Mouse (Mus musculus) layer of hippocampus, adult 2 months (tissue): ENCODE measurements around the gene Gm4553. TPM values are rescaled to one million over a fixed set of nuclear protein-coding genes. Genes with fewer than 3 reads are reported as not detected.
"Not testable (repeated sequence)": the region's sequence is repeated elsewhere in the genome, so short reads cannot be mapped to it uniquely, and the experiment has no call there.

ENCODE experiments used
- DNase-seq, 2 experiments: peaks; one replicate each; pipeline ENCODE4 v3.0.0; 2022; ENCODE audit warnings: low spot score in 2 of 2
- H3K27ac ChIP-seq: fragments of 200-600 bp; 2 replicates; pipeline ENCODE4 v1.8.1; 2022
- H3K4me3 ChIP-seq: fragments of 200-600 bp; 2 replicates; pipeline ENCODE4 v1.8.1; 2022; ENCODE audit warnings: mild to moderate bottlenecking
- CTCF ChIP-seq: fragments of 200-600 bp; conservative IDR thresholded peaks from 2 replicates; pipeline ENCODE4 v1.8.1; 2022; ENCODE audit warnings: antibody characterized with exemption, mild to moderate bottlenecking, moderate library complexity
- long read RNA-seq, 2 experiments: library from polyadenylated mRNA; stranded (forward); transcript quantifications; one replicate each; pipeline ENCODE4 v2.0.0; 2021; ENCODE audit warnings: borderline mapping rate in 2 of 2
- total RNA-seq, 2 experiments: library from RNA; stranded (reverse); gene quantifications; 2 replicates each; pipeline ENCODE4 v1.2.3; 2021

Gm4553 gene
- total RNA-seq, result not detected
- long read RNA-seq, experiment 1, result 0 reads
- long read RNA-seq, experiment 2, result 0 reads

GRCm38 (mm10) chr7:142165639-142166038 lies at the start of gene Gm4553:
TSS of gene Gm4553 (minus strand) at chr7:142165739.
- not testable (repeated sequence) for H3K27ac ChIP-seq, DNase-seq, H3K4me3 ChIP-seq

DNA sequence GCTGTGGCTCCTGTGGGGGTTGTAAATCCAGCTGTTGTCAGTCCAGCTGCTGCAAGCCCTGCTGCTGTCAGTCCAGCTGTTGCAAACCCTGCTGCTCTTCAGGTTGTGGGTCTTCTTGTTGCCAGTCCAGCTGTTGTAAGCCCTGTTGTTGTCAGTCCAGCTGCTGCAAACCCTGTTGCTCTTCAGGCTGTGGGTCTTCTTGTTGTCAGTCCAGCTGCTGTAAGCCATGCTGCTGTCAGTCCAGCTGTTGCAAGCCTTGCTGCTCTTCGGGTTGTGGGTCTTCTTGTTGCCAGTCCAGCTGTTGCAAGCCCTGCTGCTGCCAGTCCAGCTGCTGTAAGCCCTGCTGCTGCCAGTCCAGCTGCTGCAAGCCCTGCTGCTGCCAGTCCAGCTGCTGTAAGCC lies 46.6 kb upstream of the Gm4553 start:
- H3K4me3 ChIP-seq, H3K27ac ChIP-seq, DNase-seq: not testable (repeated sequence)

DNA sequence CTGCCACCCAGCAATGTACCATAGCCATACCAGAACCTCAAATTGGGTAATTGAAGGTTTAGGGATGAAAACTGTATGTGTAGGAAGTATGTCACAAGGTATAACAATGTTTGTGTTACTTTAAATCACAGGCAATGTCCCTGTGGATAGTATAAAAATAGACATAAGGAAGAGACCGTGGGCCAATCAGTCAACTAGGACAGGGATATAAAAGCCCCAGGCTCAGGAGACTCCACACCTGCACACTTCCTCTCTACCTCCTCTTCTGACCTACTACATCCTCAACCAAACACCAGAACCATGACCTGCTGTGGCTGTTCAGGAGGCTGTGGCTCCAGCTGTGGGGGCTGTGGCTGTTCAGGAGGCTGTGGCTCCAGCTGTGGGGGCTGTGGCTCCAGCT lies 46.0 kb upstream of the Gm4553 start, which contains the start of gene Gm7579:
Gene Gm7579, plus strand, starts transcription at position 301 of the 400 bp plus-strand sequence.
- no peak for TF ChIP-seq CTCF
- Histone ChIP-seq H3K27ac (no peak within 1 kb of the TSS), H3K4me3 (no peak within 1 kb of the TSS)
- DNase-seq, result no peak

DNA sequence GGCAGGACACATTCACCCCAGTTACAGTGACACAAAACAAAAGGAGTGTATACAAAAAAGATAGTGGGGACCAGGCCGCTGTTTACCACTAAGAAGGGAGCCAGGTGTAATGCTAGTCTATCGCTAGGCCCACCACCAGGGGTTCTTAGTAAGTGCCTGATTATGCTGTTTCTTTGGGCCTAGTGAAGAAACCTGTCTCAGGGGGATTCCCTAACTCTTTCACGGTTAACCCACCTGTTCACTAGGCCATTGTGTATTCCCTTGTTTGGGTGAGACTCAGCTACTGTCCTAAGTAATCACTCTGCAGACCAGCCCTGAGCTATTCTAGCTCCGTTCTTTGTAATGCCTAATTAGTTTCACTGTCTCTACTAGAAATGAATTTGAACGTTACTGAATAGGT lies 41.4 kb upstream of the Gm4553 start:
- H3K27ac ChIP-seq, DNase-seq, H3K4me3 ChIP-seq: not testable (repeated sequence)

- H3K4me3 ChIP-seq, result no peak overlapping the region
- DNase-seq, result no peak
- no peak overlapping the region for H3K27ac ChIP-seq
- no peak for TF ChIP-seq CTCF
Measured at GRCm38 (mm10) chr7:142205488-142205887, 39.9 kb upstream of the Gm4553 start.

DNA sequence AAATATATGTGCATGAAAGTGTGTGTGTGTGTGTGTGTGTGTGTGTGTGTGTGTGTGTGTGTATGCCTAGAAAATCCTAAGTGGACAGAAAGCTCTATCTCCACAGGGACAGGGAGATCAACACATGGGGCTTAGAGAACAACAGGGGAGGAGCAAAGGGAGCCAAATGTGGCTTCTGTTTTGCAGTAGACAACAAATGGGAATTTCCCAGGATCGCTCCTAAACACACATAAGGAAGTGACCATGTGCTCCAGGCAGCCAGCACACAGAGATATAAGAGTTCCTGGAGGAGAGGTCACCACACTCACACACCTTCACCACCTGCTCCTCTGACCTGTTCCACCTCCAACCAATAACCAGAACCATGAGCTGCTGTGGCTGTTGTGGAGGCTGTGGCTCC lies 35.5 kb upstream of the Gm4553 start, which contains the start of gene Krtap5-3:
Gene Krtap5-3, plus strand, starts transcription at position 301 of the 400 bp plus-strand sequence.
- no peak for DNase-seq
- no peak within 1 kb of the TSS for H3K27ac ChIP-seq
- TF ChIP-seq CTCF, result no peak
- no peak within 1 kb of the TSS for H3K4me3 ChIP-seq

DNA sequence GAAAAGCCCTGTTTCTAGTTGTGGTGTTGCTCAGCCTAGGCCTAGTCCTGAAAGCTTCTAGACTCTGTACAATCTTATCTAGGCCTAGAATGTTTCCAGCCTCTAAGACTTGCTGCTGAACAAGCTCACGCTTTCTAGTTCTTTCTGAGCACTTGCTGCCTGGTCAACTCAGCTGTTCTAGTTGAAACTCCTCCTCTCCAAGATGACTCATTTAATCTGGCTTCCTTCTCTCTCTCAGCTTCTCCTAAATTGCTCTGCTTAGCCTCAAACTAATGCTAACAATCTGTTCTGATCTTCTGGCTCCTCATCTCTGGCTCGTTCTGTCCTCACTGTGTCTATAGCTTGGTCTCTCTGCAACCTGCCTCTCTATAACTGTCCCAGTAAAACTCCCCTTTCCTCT lies 33.2 kb upstream of the Gm4553 start:
- no peak for TF ChIP-seq CTCF
- DNase-seq, result peak in 1 of 2 experiments; percentile 13
- Histone ChIP-seq H3K4me3 (no peak overlapping the region), H3K27ac (no peak overlapping the region)

- no peak within 1 kb of the TSS for H3K27ac ChIP-seq
- TF ChIP-seq CTCF, result no peak
- DNase-seq, result no peak
- H3K4me3 ChIP-seq, result no peak within 1 kb of the TSS
Measured at GRCm38 (mm10) chr7:142190289-142190688, 24.8 kb upstream of the Gm4553 start, which contains the start of gene Gm10153. TSS of gene Gm10153 (minus strand) at chr7:142190389.

DNA sequence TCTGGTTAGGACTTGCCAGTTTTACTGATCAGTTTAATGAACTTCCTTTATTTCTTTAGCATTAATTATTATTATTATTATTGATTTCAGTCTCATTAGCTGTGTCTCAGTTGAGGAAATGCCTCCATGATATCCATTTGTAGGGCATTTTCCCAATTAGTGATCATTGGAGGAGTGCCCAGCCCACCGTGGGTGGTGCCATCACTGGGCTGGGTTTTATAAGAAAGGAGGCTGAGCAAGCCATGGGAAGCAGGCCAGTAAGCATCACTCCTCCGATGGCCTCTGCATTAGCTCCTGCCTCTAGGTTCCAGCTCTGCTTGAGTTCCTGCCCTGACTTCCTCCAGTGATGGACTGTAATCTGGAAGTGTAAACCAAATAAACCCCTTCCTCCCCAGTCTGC lies 22.6 kb upstream of the Gm4553 start:
- TF ChIP-seq CTCF, result no peak
- DNase-seq, result no peak
- Histone ChIP-seq H3K27ac (no peak overlapping the region), H3K4me3 (no peak overlapping the region)

- Histone ChIP-seq H3K4me3 (no peak overlapping the region), H3K27ac (no peak overlapping the region)
- TF ChIP-seq CTCF, result no peak
- no peak for DNase-seq
Measured at GRCm38 (mm10) chr7:142181021-142181420, 15.5 kb upstream of the Gm4553 start.

DNA sequence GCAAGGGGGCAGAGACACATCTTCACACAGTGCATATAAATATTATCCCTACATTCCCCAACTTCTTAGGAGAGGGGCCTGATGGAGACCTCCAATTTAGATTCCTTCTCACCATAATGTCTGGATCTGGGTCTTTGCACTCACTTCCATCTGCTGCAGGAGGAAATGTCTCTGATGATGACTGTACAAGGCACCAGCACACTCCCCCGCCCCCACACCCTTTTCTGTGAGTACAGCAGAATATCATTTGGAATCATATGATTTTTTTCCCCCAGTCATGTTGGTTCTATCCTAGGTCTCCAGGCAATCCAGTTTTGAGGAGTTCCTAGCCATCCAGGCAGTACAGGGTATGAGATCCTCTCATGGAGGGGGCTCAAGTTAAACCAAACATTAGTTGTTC lies 13.1 kb upstream of the Gm4553 start:
- TF ChIP-seq CTCF, result no peak

DNA sequence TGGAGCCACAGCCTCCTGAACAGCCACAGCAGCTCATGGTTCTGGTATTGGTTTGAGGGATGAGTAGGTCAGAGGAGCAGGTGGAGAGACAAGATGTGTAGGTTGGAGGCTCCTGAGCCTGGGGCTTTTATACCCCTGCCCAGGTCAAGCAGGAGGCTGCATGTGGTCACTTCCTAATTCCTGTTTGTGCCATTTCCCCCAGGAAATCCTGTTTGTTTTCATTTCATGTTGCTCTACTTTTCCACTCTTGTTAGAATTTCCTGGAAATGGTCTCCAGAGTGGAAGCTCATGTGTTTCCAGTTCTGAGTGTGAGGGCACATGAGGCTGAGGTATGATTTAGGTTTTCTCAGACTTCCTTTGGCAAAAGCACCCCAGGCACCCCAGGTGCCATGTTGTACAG lies 10.4 kb upstream of the Gm4553 start, which contains the start of gene Krtap5-2:
Gene Krtap5-2, minus strand, starts transcription at position 101 of the 400 bp plus-strand sequence.
- DNase-seq, H3K27ac ChIP-seq, H3K4me3 ChIP-seq: not testable (repeated sequence)

More for the DNA sequence above, 13.1 kb upstream of the Gm4553 start:
- DNase-seq, result peak in 1 of 2 experiments; percentile 11
- Histone ChIP-seq H3K4me3 (no peak overlapping the region), H3K27ac (no peak overlapping the region)

GRCm38 (mm10) chr7:142169836-142170235 lies 4.3 kb upstream of the Gm4553 start:
- H3K27ac ChIP-seq, result no peak overlapping the region
- peak in 1 of 2 experiments; percentile 16 for DNase-seq
- peak; percentile 79 for TF ChIP-seq CTCF

GRCm38 (mm10) chr7:142159366-142159765 lies 6.2 kb downstream of the Gm4553 start:
- DNase-seq, result no peak
- no peak for TF ChIP-seq CTCF

More at GRCm38 (mm10) chr7:142169836-142170235, 4.3 kb upstream of the Gm4553 start:
- H3K4me3 ChIP-seq, result no peak overlapping the region

DNA sequence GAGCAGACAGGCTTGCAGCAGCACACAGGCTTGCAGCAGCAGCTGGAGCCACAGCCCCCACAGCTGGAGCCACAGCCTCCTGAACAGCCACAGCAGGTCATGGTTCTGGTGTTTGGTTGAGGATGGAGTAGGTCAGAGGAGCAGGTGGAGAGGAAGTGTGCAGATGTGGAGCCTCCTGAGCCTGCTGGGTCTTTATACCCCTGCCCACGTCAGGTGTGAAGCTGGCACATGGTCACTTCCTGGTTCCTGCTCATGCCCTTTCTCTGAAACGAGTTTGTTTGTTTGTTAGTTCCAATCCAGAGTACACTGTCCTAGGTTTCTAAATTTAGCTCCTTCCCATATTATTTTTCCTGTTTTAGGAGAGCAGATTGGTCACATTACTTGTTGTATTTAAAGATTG lies 8.5 kb downstream of the Gm4553 start, which contains the start of gene Gm29735:
Gene Gm29735, minus strand, starts transcription at position 101 of the 400 bp plus-strand sequence.
- not testable (repeated sequence) for H3K27ac ChIP-seq, H3K4me3 ChIP-seq, DNase-seq

More at GRCm38 (mm10) chr7:142159366-142159765, 6.2 kb downstream of the Gm4553 start:
- Histone ChIP-seq H3K4me3 (no peak overlapping the region), H3K27ac (no peak overlapping the region)
